Mouse (Mus musculus) liver, embryonic 16.5 days (tissue): ENCODE measurements around the gene Prkch. TPM values are rescaled to one million over a fixed set of nuclear protein-coding genes. Genes with fewer than 3 reads are reported as not detected.
A peak's percentile ranks its signal among the peaks of the same experiment; 100 is the strongest.

Experiments
- ATAC-seq: fragments of 200-750 bp; cut with Nextera tagmentation; 2 replicates; pipeline ENCODE4 v1.8.0; 2017; ENCODE audit warnings: low read depth, mild to moderate bottlenecking, moderate number of reproducible peaks, moderate library complexity
- H3K27ac ChIP-seq: fragments of 300-500 bp; sonication (generic); 2 replicates; pipeline ENCODE4 v1.5.1; 2014; ENCODE audit warnings: mild to moderate bottlenecking, low read length
- H3K27me3 ChIP-seq: fragments of 300-500 bp; sonication (generic); 2 replicates; pipeline ENCODE4 v1.6.1; 2014; ENCODE audit warnings: low read depth, low read length, mixed read lengths; ENCODE audit not compliant: control insufficient read depth, insufficient read depth
- H3K36me3 ChIP-seq: fragments of 300-500 bp; sonication (generic); 2 replicates; pipeline ENCODE4 v1.6.1; 2014; ENCODE audit warnings: mild to moderate bottlenecking; ENCODE audit not compliant: control insufficient read depth, insufficient read depth
- H3K4me1 ChIP-seq: fragments of 300-500 bp; sonication (generic); 2 replicates; pipeline ENCODE4 v1.6.1; 2014; ENCODE audit warnings: low read depth, low read length, mixed read lengths; ENCODE audit not compliant: control insufficient read depth
- H3K4me2 ChIP-seq: fragments of 300-500 bp; sonication (generic); 2 replicates; pipeline ENCODE4 v1.6.1; 2014; ENCODE audit warnings: low read depth, low read length, mixed read lengths
- H3K4me3 ChIP-seq: fragments of 300-500 bp; sonication (generic); 2 replicates; pipeline ENCODE4 v1.5.1; 2014; ENCODE audit warnings: low read depth, mild to moderate bottlenecking, low read length
- H3K9ac ChIP-seq: fragments of 300-500 bp; sonication (generic); 2 replicates; pipeline ENCODE4 v1.6.1; 2014; ENCODE audit warnings: low read depth, low read length
- H3K9me3 ChIP-seq: fragments of 300-500 bp; sonication (generic); replicated peaks from 2 replicates; pipeline ENCODE4 v1.6.1; 2016; ENCODE audit warnings: low read length; ENCODE audit not compliant: control insufficient read depth
- WGBS: fragments of 180-500 bp; shearing (Covaris S2); extraction: QIAGEN DNeasy Blood & Tissue Kit; methylation state at CpG from one replicate; pipeline ENCODE4 v1.1.7; 2014; ENCODE audit not compliant: insufficient replicate concordance; 5-methylcytosine and 5-hydroxymethylcytosine counted together
- polyA plus RNA-seq: library from polyadenylated mRNA; unstranded; fragments of >200 nt; fragmentation: Nextera tagmentation; extraction: Ambion mirVana; gene quantifications from 2 replicates; pipeline ENCODE4 v1.2.1, GENCODE M21; 2015

Prkch gene
- polyA plus RNA-seq, 1 experiment from 2014 or later: 1.6 TPM

GRCm38 (mm10) chr12:73699471-73700186 is 115.0 kb downstream of the Prkch start:
- WGBS: 71% methylated on average over 17 of the region's 17 CpGs
- no peak for ATAC-seq
- H3K4me2 ChIP-seq: no peak overlapping the region
- no peak overlapping the region for H3K9ac ChIP-seq
- no peak overlapping the region for H3K27ac ChIP-seq
- H3K4me1 ChIP-seq: no peaks in the 10 kb centered on the region
- H3K4me3 ChIP-seq: no peak overlapping the region
- H3K9me3 ChIP-seq: no peaks in the 10 kb centered on the region
- H3K36me3 ChIP-seq: no peaks in the 10 kb centered on the region
- H3K27me3 ChIP-seq: no peaks in the 10 kb centered on the region

DNA sequence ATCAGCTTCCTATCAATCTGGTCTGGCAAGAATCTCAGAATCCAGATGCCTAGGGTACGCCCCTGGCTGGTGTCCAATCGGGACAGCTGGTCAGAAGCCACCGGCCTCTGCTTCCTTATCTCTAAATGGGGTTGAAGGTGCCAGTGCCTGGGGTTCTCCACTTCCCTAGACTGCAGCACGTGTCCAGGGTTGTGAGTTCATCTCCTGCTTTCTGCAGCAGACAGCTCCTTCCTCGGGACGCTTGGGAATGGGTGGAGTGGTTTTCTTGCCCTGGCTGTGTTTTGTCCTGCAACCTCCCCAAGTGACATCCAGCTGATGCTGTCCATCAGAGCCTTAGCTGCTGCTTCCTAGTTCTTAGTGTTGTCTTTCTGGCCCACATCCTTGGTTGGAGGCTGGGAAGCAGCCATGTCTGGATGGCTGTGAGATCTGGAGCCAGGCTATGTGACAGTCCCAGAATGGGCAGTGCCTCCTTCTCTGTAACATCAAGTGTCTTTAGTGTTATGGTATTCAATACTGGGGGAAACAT is 116.0 kb downstream of the Prkch start:
- no peak overlapping the region for H3K4me3 ChIP-seq
- H3K27me3 ChIP-seq: no peaks in the 10 kb centered on the region
- no peak overlapping the region for H3K27ac ChIP-seq
- H3K4me1 ChIP-seq: no peaks in the 10 kb centered on the region
- no peak for ATAC-seq
- 52% methylated on average over 6 of the region's 6 CpGs for WGBS
- H3K9ac ChIP-seq: no peak overlapping the region
- no peaks in the 10 kb centered on the region for H3K36me3 ChIP-seq
- no peaks in the 10 kb centered on the region for H3K9me3 ChIP-seq
- no peak overlapping the region for H3K4me2 ChIP-seq

DNA sequence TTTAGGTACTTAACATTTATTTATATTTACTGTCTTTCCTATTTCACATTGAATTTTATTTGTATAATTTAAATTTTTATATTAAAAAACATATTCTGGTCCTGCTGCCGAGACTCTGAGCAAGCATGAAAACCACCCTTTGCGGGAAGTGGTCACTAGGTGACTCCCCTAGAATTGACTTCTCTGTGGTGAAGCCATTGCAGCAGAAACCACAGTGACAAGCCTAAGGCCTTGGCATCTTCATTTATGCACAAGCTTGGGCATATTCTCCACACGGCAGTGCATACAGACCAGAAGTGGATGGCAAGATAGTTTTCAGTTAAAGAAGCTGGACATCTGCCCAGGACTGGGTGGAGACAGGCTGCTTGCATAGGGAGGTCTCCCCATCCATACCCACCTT is 117.4 kb downstream of the Prkch start:
- Histone ChIP-seq H3K9ac (no peak overlapping the region), H3K36me3 (no peaks in the 10 kb centered on the region), H3K4me1 (no peaks in the 10 kb centered on the region), H3K27ac (no peak overlapping the region), H3K4me2 (no peak overlapping the region), H3K27me3 (no peaks in the 10 kb centered on the region), H3K4me3 (no peak overlapping the region), H3K9me3 (no peaks in the 10 kb centered on the region)
- WGBS: 51% methylated on average over 3 of the region's 3 CpGs
- no peak for ATAC-seq

GRCm38 (mm10) chr12:73704382-73704781 is 119.8 kb downstream of the Prkch start:
- 71% methylated on average over 3 of the region's 3 CpGs for WGBS

GRCm38 (mm10) chr12:73705097-73705690 is 120.6 kb downstream of the Prkch start:
- Histone ChIP-seq H3K4me2 (no peak overlapping the region), H3K4me1 (no peaks in the 10 kb centered on the region), H3K36me3 (no peaks in the 10 kb centered on the region), H3K9ac (no peak overlapping the region), H3K27ac (no peak overlapping the region), H3K4me3 (no peak overlapping the region), H3K9me3 (no peaks in the 10 kb centered on the region), H3K27me3 (no peaks in the 10 kb centered on the region)
- ATAC-seq: no peak
- WGBS: 44% methylated on average over 7 of the region's 7 CpGs

More at GRCm38 (mm10) chr12:73704382-73704781, 119.8 kb downstream of the Prkch start:
- Histone ChIP-seq H3K9ac (no peak overlapping the region), H3K27me3 (no peaks in the 10 kb centered on the region), H3K4me3 (no peak overlapping the region), H3K4me1 (no peaks in the 10 kb centered on the region), H3K4me2 (no peak overlapping the region), H3K36me3 (no peaks in the 10 kb centered on the region), H3K9me3 (no peaks in the 10 kb centered on the region), H3K27ac (no peak overlapping the region)
- ATAC-seq: no peak

GRCm38 (mm10) chr12:73708498-73708897 is 123.9 kb downstream of the Prkch start:
- Histone ChIP-seq H3K27me3 (no peaks in the 10 kb centered on the region), H3K4me3 (no peak overlapping the region), H3K9ac (no peak overlapping the region), H3K4me1 (no peaks in the 10 kb centered on the region), H3K4me2 (no peak overlapping the region), H3K36me3 (no peaks in the 10 kb centered on the region), H3K9me3 (no peaks in the 10 kb centered on the region), H3K27ac (no peak overlapping the region)
- ATAC-seq: no peak
- WGBS: 50% methylated on average over 5 of the region's 5 CpGs

DNA sequence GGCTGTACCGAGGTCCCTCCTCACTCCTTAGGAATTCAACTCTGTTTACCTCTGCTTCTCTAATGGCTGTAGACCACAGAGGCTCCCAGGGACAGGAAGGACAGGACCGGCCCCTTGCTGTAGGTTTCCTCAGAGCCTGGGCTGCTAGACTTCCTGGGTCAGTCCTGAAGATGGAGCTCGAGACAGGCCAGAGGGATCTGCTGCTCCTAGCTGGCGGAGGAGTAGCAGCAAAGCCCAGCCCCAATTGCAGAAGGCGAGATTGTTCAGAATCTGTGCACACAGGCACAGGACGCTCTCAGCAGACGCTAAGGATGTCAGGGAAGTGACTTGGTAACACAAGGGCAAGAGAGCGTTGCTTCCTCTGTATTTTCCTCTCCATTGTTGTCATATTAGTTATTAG is 124.3 kb downstream of the Prkch start:
- H3K36me3 ChIP-seq: no peaks in the 10 kb centered on the region
- H3K9ac ChIP-seq: no peak overlapping the region
- H3K4me1 ChIP-seq: no peaks in the 10 kb centered on the region
- H3K27me3 ChIP-seq: no peaks in the 10 kb centered on the region
- no peak overlapping the region for H3K27ac ChIP-seq
- H3K4me2 ChIP-seq: no peak overlapping the region
- 31% methylated on average over 8 of the region's 8 CpGs for WGBS
- ATAC-seq: peak; percentile 24; the same call in 1 of the 2 replicates
- no peak overlapping the region for H3K4me3 ChIP-seq
- no peaks in the 10 kb centered on the region for H3K9me3 ChIP-seq

DNA sequence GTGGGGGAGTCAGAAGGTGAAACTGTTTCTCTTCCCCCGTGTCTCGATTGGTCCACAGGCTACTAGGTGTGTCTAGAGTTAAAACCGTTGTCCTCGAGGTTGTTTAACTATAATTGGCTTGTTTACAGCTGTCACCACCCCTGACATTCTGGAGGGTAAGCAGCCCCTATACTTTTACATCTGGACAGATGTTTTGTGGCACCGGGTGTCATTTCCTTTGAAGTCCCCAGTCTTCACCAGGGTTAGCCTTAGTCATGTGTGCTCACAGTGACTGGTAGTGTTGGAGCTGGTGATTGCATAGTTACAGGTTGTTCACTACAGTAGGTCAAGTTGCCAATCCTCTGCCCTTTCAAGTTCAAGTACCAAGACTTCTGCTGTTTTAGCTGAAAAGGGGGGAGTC is 126.2 kb downstream of the Prkch start:
- Histone ChIP-seq H3K9me3 (no peaks in the 10 kb centered on the region), H3K27ac (no peak overlapping the region), H3K9ac (no peak overlapping the region), H3K4me2 (no peak overlapping the region), H3K36me3 (no peaks in the 10 kb centered on the region), H3K4me1 (no peaks in the 10 kb centered on the region), H3K27me3 (no peaks in the 10 kb centered on the region), H3K4me3 (no peak overlapping the region)
- ATAC-seq: no peak
- WGBS: 67% methylated on average over 5 of the region's 5 CpGs

GRCm38 (mm10) chr12:73712122-73712521 is 127.5 kb downstream of the Prkch start:
- Histone ChIP-seq H3K4me2 (no peak overlapping the region), H3K27me3 (no peaks in the 10 kb centered on the region), H3K9me3 (no peaks in the 10 kb centered on the region), H3K27ac (no peak overlapping the region), H3K4me3 (no peak overlapping the region), H3K36me3 (no peaks in the 10 kb centered on the region), H3K9ac (no peak overlapping the region), H3K4me1 (no peaks in the 10 kb centered on the region)
- no peak for ATAC-seq
- 51% methylated on average over 6 of the region's 6 CpGs for WGBS
